Mouse (Mus musculus): ENCODE measurements at regions not wholly inside any gene's neighbourhood (a gene's known extent, or its start where the extent isn't known, plus 50 kb on each side); places are given as distances from the start of the nearest gene placed in this dataset.

DNA sequence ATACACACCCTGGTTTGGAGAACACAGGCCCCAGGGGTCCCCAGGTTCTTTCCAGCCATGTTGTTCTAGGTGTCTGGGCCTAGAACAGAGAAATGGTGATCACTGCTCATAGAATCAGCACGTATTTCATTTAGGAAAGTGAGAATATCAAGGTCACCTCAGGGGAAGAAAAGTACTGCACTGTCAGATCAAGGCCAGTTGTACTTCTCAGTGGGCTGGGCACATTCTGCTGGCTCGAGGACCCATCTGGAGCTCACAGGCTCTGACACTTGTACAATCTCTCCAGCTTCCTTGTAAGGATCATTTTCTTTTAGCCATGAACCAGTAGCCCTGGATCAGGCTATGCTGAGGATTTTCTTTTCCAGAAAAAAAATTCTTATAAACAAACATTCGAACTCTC lies 97.0 kb upstream of the Tnp1 start:
- H3K4me3 ChIP-seq (ENCODE audit: insufficient read depth, poor library complexity, severe bottlenecking), result no peak overlapping the region
- H3K36me3 ChIP-seq (ENCODE audit: control insufficient read depth, insufficient read depth), result no peaks in the 10 kb centered on the region
- TF ChIP-seq FOSL1 (IDR thresholded peaks at IDR 0.05; ENCODE audit: insufficient read depth, low read length, poor library complexity, severe bottlenecking) (no peak), MYOG (IDR thresholded peaks at IDR 0.05; ENCODE audit: control insufficient read depth, extremely low read depth, insufficient read length) (no peak), USF1 (IDR thresholded peaks at IDR 0.05; ENCODE audit: low read depth) (no peak), CEBPB (IDR thresholded peaks at IDR 0.05; ENCODE audit: low read depth) (no peak), CTCF (IDR thresholded peaks at IDR 0.05; ENCODE audit: control insufficient read depth, insufficient read depth, insufficient read length) (no peak)
- H3ac ChIP-seq (ENCODE audit: control insufficient read depth, insufficient read length, low read depth), result no peak overlapping the region
- no peaks in the 10 kb centered on the region for H3K27me3 ChIP-seq (ENCODE audit: control insufficient read depth, insufficient read depth, insufficient read length)
- H3K79me3 ChIP-seq (ENCODE audit: low read depth), result no peaks in the 10 kb centered on the region
- H3K79me2 ChIP-seq (ENCODE audit: control insufficient read depth, insufficient read depth), result no peaks in the 10 kb centered on the region

DNA sequence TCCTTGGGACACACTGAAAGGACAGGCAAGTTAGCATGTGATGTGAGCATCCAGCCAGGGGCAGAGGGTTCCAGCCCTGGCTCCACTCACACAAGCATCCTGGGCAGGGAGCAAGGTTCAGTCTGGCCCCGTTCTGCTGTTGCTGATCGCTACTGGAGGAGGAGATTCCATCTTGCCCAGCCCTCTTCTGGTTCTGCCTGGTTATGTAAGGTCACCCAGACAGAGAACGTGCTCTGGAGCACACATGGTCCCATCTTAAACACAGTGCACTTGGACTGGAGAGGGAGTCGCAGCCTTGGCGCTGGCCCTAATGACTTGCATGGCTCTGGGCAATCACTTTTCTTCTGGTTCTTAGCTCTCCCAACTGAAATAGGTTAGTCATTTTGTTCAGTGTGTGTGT lies 96.2 kb upstream of the Tnp1 start:
- Histone ChIP-seq H3K36me3 (ENCODE audit: control insufficient read depth, insufficient read depth) (no peaks in the 10 kb centered on the region), H3K4me3 (ENCODE audit: insufficient read depth, poor library complexity, severe bottlenecking) (no peak overlapping the region), H3K79me3 (ENCODE audit: low read depth) (no peaks in the 10 kb centered on the region), H3K27me3 (ENCODE audit: control insufficient read depth, insufficient read depth, insufficient read length) (no peaks in the 10 kb centered on the region), H3K79me2 (ENCODE audit: control insufficient read depth, insufficient read depth) (no peaks in the 10 kb centered on the region), H3ac (ENCODE audit: control insufficient read depth, insufficient read length, low read depth) (no peak overlapping the region)
- TF ChIP-seq CTCF (IDR thresholded peaks at IDR 0.05; ENCODE audit: control insufficient read depth, insufficient read depth, insufficient read length) (no peak), MYOG (IDR thresholded peaks at IDR 0.05; ENCODE audit: control insufficient read depth, extremely low read depth, insufficient read length) (no peak), MAX (IDR thresholded peaks at IDR 0.05) (no peak), FOSL1 (IDR thresholded peaks at IDR 0.05; ENCODE audit: insufficient read depth, low read length, poor library complexity, severe bottlenecking) (no peak), USF1 (IDR thresholded peaks at IDR 0.05; ENCODE audit: low read depth) (no peak), CEBPB (IDR thresholded peaks at IDR 0.05; ENCODE audit: low read depth) (no peak)

DNA sequence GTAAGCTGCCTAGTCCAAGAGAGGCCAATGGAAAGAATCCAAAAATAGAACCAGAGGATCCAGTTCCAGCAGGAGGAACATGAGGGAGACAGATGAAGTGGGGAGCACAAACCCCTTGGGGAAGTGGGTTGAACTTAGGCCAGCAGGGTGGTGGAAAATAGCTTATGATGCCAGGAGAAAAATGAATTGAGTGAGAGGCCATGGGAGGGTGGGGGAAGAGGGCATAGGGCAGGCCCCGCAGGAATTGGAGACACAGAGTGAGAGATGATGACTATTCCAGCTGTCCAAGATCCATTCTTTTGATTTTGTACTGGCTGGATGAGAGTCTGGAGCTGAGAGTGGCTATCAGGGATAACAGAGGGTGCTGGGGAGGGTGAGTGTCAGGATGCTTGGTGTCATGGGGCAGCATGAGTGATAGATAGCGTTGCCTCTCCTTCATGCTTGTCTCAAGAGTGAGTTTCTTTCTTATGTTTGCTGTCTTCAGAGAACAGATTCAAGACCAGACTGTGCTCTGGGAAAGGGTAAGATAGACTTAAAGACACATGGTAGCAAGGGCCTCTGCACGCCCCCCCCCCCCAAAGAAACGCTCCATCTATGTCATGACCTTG lies 90.3 kb upstream of the Tnp1 start:
- no peaks in the 10 kb centered on the region for H3K27me3 ChIP-seq (ENCODE audit: control insufficient read depth, insufficient read depth, insufficient read length)
- no peaks in the 10 kb centered on the region for H3K79me2 ChIP-seq (ENCODE audit: control insufficient read depth, insufficient read depth)
- TF ChIP-seq CEBPB (IDR thresholded peaks at IDR 0.05; ENCODE audit: low read depth) (no peak), USF1 (IDR thresholded peaks at IDR 0.05; ENCODE audit: low read depth) (no peak), MYOD1 (IDR thresholded peaks at IDR 0.05; ENCODE audit: control insufficient read depth, insufficient read length, low read depth) (no peak), FOSL1 (IDR thresholded peaks at IDR 0.05; ENCODE audit: insufficient read depth, low read length, poor library complexity, severe bottlenecking) (no peak), MAX (IDR thresholded peaks at IDR 0.05) (no peak), MYOG (IDR thresholded peaks at IDR 0.05; ENCODE audit: control insufficient read depth, extremely low read depth, insufficient read length) (no peak), CTCF (IDR thresholded peaks at IDR 0.05; ENCODE audit: control insufficient read depth, insufficient read depth, insufficient read length) (no peak)
- no peak overlapping the region for H3K4me3 ChIP-seq (ENCODE audit: insufficient read depth, poor library complexity, severe bottlenecking)
- H3K79me3 ChIP-seq (ENCODE audit: low read depth), result no peaks in the 10 kb centered on the region
- no peak overlapping the region for H3ac ChIP-seq (ENCODE audit: control insufficient read depth, insufficient read length, low read depth)
- no peaks in the 10 kb centered on the region for H3K36me3 ChIP-seq (ENCODE audit: control insufficient read depth, insufficient read depth)

DNA sequence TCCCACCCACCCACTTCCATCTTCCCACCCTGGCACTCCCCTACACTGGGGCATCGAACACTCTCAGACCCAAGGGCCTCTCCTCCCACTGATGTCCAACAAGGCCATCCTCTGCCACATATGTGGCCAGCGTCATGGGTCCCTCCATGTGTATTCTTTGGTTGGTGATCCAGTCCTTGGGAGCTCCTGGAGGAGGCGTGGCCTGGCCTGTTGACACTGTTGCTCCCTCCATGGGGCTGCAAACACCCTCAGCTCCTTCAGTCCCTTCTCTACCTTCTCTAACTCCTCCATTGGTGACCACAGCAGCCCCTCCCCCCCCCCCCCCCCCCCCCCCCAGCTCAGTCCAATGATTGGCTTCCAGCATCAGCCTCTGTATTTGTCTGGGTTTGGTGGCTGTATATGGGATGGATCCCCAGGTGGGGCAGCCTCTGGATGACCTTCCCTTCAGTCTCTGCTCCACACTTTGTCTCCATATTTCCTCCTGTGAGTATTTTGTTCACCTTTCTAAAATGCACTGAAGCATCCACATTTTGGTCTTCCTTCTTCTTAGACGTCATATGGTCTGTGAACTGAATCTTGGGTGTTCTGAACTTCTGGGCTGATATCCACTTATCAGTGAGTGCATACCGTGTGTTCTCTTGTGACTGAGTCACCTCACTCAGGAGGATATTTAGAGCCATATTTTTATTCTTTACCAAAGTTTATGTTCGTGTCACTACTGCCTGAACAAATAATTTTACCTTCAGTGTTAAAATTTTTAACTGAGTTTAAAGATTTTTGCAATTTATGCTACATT lies 82.1 kb upstream of the Tnp1 start:
- Histone ChIP-seq H3K36me3 (ENCODE audit: control insufficient read depth, insufficient read depth) (no peaks in the 10 kb centered on the region), H3K4me3 (ENCODE audit: insufficient read depth, poor library complexity, severe bottlenecking) (no peak overlapping the region), H3K79me3 (ENCODE audit: low read depth) (no peaks in the 10 kb centered on the region), H3K27me3 (ENCODE audit: control insufficient read depth, insufficient read depth, insufficient read length) (no peaks in the 10 kb centered on the region), H3K79me2 (ENCODE audit: control insufficient read depth, insufficient read depth) (no peaks in the 10 kb centered on the region), H3ac (ENCODE audit: control insufficient read depth, insufficient read length, low read depth) (no peak overlapping the region)
- TF ChIP-seq FOSL1 (IDR thresholded peaks at IDR 0.05; ENCODE audit: insufficient read depth, low read length, poor library complexity, severe bottlenecking), result no peak
- TF ChIP-seq CEBPB (IDR thresholded peaks at IDR 0.05; ENCODE audit: low read depth), result no peak
- no peak for TF ChIP-seq MYOD1 (IDR thresholded peaks at IDR 0.05; ENCODE audit: control insufficient read depth, insufficient read length, low read depth)
- no peak for TF ChIP-seq USF1 (IDR thresholded peaks at IDR 0.05; ENCODE audit: low read depth)
- no peak for TF ChIP-seq CTCF (IDR thresholded peaks at IDR 0.05; ENCODE audit: control insufficient read depth, insufficient read depth, insufficient read length)

DNA sequence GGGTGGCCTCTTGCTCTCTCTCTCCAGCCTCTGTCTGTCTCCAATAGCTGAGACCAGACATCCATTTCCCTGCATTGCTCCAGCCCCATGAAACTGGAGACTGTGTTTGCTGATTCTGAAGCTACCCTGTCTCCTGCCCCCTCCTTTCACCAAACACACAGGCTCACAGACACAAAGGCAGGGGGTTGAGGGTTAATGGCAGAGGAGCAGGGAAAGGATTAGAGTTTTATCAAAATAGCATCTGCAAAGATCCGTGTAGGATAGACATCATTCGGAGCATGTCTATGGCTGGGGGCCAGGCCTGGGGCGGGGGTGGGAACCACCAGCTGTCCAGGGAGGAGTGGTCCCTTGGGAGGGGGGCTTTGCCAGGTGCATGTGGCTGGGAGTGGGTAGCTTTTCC lies 73.9 kb upstream of the Tnp1 start:
- TF ChIP-seq USF1 (IDR thresholded peaks at IDR 0.05; ENCODE audit: low read depth), result no peak
- TF ChIP-seq MYOG (IDR thresholded peaks at IDR 0.05; ENCODE audit: control insufficient read depth, extremely low read depth, insufficient read length), result no peak
- TF ChIP-seq CEBPB (IDR thresholded peaks at IDR 0.05; ENCODE audit: low read depth), result no peak
- TF ChIP-seq FOSL1 (IDR thresholded peaks at IDR 0.05; ENCODE audit: insufficient read depth, low read length, poor library complexity, severe bottlenecking), result no peak
- TF ChIP-seq MAX (IDR thresholded peaks at IDR 0.05), result no peak
- no peak for TF ChIP-seq CTCF (IDR thresholded peaks at IDR 0.05; ENCODE audit: control insufficient read depth, insufficient read depth, insufficient read length)
- no peak for TF ChIP-seq MYOD1 (IDR thresholded peaks at IDR 0.05; ENCODE audit: control insufficient read depth, insufficient read length, low read depth)
- Histone ChIP-seq H3K79me2 (ENCODE audit: control insufficient read depth, insufficient read depth) (no peaks in the 10 kb centered on the region), H3K27me3 (ENCODE audit: control insufficient read depth, insufficient read depth, insufficient read length) (no peaks in the 10 kb centered on the region), H3K79me3 (ENCODE audit: low read depth) (no peaks in the 10 kb centered on the region), H3K36me3 (ENCODE audit: control insufficient read depth, insufficient read depth) (no peaks in the 10 kb centered on the region), H3ac (ENCODE audit: control insufficient read depth, insufficient read length, low read depth) (no peak overlapping the region), H3K4me3 (ENCODE audit: insufficient read depth, poor library complexity, severe bottlenecking) (no peak overlapping the region)

All from C2C12 (cell line).